Mouse (Mus musculus) neural tube, embryonic 10.5 days (tissue): ENCODE data around the gene Phf5a.

Experiments
- DNase-seq: peaks from one replicate; pipeline ENCODE4 v3.0.0-alpha.2; 2017; ENCODE audit warnings: low spot score; ENCODE audit errors: extremely low spot score

Phf5a gene

GRCm38 (mm10) chr15:81829208-81829580, 42.5 kb downstream of the Phf5a start:
- no peak for DNase-seq

- DNase-seq, result no peak
Measured at GRCm38 (mm10) chr15:81828426-81829207, 43.1 kb downstream of the Phf5a start.

GRCm38 (mm10) chr15:81824832-81825231, 46.9 kb downstream of the Phf5a start:
- no peak for DNase-seq

GRCm38 (mm10) chr15:81822631-81823030, 49.1 kb downstream of the Phf5a start:
- DNase-seq, result no peak

GRCm38 (mm10) chr15:81818404-81818803, 53.3 kb downstream of the Phf5a start:
- no peak for DNase-seq

- DNase-seq, result no peak
Measured at GRCm38 (mm10) chr15:81814716-81815370, 56.9 kb downstream of the Phf5a start.
